Mouse (Mus musculus) adipocyte (in vitro differentiated cells): ENCODE measurements around the gene Ezh2.

Experiments
- DNase-seq: peaks from one replicate; pipeline ENCODE4 v3.0.0-alpha.2; 2016; ENCODE audit warnings: low spot score

The Ezh2 gene

DNA sequence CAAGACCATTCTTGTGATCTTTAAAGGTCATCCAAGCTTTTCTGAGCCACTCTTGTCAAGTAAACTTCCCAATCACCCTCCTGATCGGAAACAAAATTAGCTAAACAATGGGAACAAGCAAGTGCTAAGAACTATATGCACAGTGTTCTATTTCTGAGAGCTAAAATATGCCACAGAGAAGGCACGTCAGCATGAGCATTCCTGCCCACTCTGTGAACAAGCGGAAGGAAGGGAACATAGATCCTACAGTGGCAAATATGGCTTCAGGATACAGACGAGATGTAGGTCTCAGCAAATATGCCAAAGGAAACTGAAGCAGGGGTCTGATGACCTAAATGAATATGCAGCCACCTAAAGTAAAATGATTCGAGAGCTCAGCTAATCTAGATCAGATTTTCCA, 59.8 kb downstream of the Ezh2 start:
- DNase-seq, result no peak

DNA sequence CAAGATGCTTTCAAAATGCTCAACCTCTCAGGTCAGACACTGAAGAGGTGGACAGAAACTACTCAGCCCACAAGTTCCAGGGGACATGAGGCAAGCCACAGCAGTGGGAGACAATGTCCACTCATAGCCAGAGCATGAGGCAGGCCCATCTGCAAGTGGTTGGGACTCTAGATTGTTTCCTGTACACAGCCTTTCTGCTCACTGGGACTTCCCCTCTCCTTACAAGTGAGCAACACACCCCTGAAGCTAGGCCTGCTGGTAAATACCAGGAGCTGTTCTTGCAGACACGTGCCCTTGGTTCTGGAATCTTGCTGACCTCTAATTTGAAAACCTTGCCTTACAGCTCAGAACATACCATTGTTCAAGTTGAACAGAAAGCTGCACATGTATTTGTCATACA, 62.6 kb downstream of the Ezh2 start:
- DNase-seq, result no peak

DNA sequence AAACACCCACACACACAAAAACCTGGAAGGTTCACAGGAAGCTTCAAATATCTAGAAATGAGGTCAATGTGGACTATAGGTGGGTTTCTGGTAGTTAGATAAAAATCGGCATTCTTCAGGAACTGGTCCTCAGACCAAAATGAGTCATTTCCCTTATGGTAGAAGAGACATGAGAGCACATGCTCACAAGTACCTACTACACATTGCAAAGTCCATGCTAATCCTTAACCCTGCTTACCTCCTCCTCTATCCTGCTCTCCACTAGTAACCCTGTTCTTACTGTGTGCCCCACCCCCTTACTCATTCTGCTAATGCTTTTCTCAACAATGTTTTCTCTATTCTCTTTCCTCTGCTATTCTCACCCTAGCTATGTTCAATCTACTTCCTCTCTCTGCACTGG, 67.5 kb downstream of the Ezh2 start:
- no peak for DNase-seq

GRCm38 (mm10) chr6:47527129-47527528, 68.0 kb downstream of the Ezh2 start:
- DNase-seq, result no peak

DNA sequence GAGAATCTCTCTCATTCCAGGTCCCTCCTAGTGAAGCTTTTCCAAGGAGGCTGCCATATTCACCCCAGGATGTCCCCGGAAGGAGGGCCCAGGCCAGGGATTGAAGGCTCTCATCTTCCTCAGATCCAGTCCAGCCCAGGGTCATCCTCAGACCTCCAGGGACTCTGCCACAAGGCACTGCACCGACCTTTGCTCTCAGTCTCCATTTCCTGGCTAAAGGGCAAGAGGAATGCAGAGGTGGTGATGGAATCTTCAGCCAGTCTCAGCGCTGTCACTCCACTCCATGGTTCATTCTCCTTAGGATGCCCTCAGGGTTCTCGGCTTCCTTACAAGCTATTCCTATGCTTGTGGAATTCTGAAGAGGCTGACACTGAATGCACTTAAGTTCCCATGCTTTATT, 68.7 kb downstream of the Ezh2 start:
- DNase-seq, result no peak

DNA sequence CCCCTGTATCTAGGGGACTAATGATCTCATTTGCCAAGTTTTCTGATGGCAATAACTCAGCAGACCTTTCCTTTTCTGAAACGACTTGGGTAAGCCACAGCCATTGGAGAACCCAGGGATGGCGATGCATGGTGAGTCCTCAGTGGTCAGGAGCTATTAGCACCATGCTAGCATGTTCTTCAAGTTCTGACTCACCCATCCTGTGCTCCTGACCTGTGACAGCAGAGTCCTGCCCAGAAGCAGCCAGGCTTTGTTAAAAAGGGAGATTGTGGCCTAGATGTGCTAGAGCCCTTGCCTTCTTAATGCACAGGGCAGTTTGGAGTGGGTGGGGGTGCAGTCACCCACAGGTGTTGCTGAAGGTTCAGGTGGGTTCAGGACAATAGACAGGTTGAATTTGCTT, 70.1 kb downstream of the Ezh2 start:
- no peak for DNase-seq

- peak; percentile 86 for DNase-seq
Measured at GRCm38 (mm10) chr6:47522431-47522830, 72.7 kb downstream of the Ezh2 start.

GRCm38 (mm10) chr6:47520030-47520429, 75.1 kb downstream of the Ezh2 start:
- no peak for DNase-seq

- DNase-seq, result no peak
Measured at GRCm38 (mm10) chr6:47494562-47494961, 100.6 kb downstream of the Ezh2 start.

- no peak for DNase-seq
Measured at GRCm38 (mm10) chr6:47482027-47482426, 113.1 kb downstream of the Ezh2 start.
